Mouse (Mus musculus) G1E (cell line): ENCODE results near the gene Maea. TPM values are rescaled to one million over a fixed set of nuclear protein-coding genes. Genes with fewer than 3 reads are reported as not detected.
"Not testable (repeated sequence)": the region's sequence is repeated elsewhere in the genome, so short reads cannot be mapped to it uniquely, and the experiment has no call there.

Experiments
- ATAC-seq: 2 replicates; pipeline ENCODE4 v1.8.0; 2016; ENCODE audit warnings: mild to moderate bottlenecking; ENCODE audit not compliant: insufficient number of reproducible peaks, poor library complexity, low FRiP score, severe bottlenecking; ENCODE audit errors: extremely low read depth
- DNase-seq: peaks from one replicate; pipeline ENCODE4 v3.0.0; 2012; ENCODE audit warnings: low spot score
- H3K27me3 ChIP-seq: 2 replicates; pipeline ENCODE4 v1.6.1; 2012; ENCODE audit warnings: mild to moderate bottlenecking, low read length, inconsistent platforms; ENCODE audit not compliant: insufficient read depth
- H3K36me3 ChIP-seq: replicated peaks from 2 replicates; pipeline ENCODE3; 2012; ENCODE audit warnings: mild to moderate bottlenecking, inconsistent platforms
- H3K4me1 ChIP-seq: 2 replicates; pipeline ENCODE4 v1.6.1; 2012; ENCODE audit warnings: low read depth, low read length, inconsistent platforms, mixed read lengths; ENCODE audit not compliant: insufficient read depth
- H3K4me3 ChIP-seq: 2 replicates; pipeline ENCODE4 v1.5.1; 2012; ENCODE audit warnings: low read depth, mild to moderate bottlenecking, inconsistent platforms, low read length, moderate library complexity, mixed read lengths
- H3K9me3 ChIP-seq: replicated peaks from 2 replicates; pipeline ENCODE4 v1.6.1; 2012; ENCODE audit warnings: inconsistent platforms
- CTCF ChIP-seq: IDR thresholded peaks from 2 replicates; pipeline ENCODE4 v1.5.1; 2012; ENCODE audit warnings: low read depth, low read length, inconsistent platforms, mixed read lengths
- GATA1 ChIP-seq: IDR thresholded peaks from 2 replicates; pipeline ENCODE4 v1.6.1; 2012; ENCODE audit warnings: borderline replicate concordance, low read length, inconsistent platforms, mixed read lengths
- GATA2 ChIP-seq: IDR thresholded peaks from 2 replicates; pipeline ENCODE4 v1.6.1; 2012; ENCODE audit warnings: low read depth, low read length, inconsistent platforms, borderline replicate concordance
- POLR2AphosphoS5 ChIP-seq: IDR thresholded peaks from 2 replicates; pipeline ENCODE4 v1.6.1; 2012; ENCODE audit warnings: low read depth, low read length, inconsistent platforms; ENCODE audit not compliant: insufficient replicate concordance
- TAL1 ChIP-seq: conservative IDR thresholded peaks from 2 replicates; pipeline ENCODE4 v1.6.1; 2012; ENCODE audit warnings: low read depth, low read length, inconsistent platforms, mixed read lengths
- polyA plus RNA-seq: library from polyadenylated mRNA; stranded (reverse); fragments of >175 nt; gene quantifications from 2 replicates; pipeline ENCODE4 v1.2.3, GENCODE M21; 2012
- total RNA-seq, 2 experiments: library from RNA; stranded (forward) in 1 of 2; stranded (reverse) in 1 of 2; fragments of 200-1000 nt in 1 of 2; fragments of >200 nt in 1 of 2; fragmentation: Nextera tagmentation in 1 of 2; gene quantifications; 2 replicates each; pipeline ENCODE4 v1.2.3; 2014 to 2017

Gene Maea
- total and polyA plus RNA-seq, 3 experiments = 42.7 to 264 (median 73.0) TPM

DNA sequence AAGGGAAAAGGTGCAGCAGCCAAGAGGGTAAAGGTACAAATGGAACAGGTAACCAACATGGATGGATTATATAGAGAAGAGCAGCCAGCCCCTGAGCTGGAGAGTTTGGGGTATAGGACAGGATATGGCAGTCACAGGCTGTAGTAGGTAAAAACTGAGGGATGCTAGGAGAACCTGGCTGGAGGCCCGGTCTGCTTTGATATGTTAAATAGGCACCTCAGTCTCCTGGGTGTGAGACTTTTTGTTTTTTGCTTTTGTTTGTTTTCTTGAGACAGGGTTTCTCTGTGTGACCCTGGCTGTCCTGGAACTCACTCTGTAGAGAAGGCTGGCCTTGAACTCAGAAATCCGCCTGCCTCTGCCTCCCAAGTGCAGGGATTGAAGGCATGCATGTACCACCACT, 10.8 kb upstream of the Maea start:
- Histone ChIP-seq H3K36me3 (no peaks in the 10 kb centered on the region), H3K9me3 (no peaks in the 10 kb centered on the region), H3K4me1 (no peaks in the 10 kb centered on the region), H3K27me3 (peaks cover 36% of the 10 kb centered on the region), H3K4me3 (no peak overlapping the region)
- TF ChIP-seq CTCF = no peak
- no peak for TF ChIP-seq POLR2AphosphoS5
- TF ChIP-seq GATA2 = no peak
- no peak for TF ChIP-seq GATA1
- no peak for TF ChIP-seq TAL1
- ATAC-seq (no peak), DNase-seq (no peak)

DNA sequence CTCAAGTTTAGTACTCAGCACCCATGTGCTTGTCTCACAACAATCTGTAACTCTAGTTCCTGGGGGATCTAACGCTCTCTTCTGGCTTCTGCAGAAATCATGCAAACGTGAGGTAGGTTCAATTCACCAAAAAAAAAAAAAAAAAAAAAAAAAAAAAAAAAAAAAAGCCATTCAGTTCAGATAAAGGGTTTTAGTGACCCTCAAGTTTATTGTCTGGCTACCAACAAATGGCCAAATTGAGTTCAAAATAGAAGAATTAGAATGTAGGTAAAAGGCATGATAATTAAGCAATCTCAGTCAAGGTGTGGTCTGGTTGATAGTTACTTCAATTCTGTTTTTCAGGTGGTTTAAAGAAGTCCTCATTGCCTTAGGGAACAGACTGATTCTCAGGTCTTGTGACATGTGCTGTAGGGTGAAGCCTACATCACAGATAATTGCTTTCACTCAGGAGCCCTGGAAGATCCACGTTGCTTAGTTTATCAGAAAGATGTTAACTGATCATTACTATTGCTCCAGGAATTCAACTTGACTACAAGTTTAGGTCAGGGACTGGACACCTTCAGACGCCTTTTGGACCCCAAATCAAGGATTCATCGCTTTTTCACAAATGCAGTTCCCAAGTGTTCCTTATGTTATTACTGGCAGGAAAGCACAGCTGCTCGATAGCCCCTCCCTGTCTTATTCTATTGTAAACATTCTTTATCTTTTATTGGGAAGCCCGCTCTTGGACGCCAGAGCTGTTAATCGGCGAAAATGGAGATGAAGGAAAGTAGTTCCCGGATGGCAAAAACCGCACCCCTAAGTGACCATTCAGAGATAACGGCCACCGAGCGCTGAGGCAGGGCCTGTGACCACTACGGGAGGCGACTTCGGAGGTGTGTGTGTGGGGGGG, 682 bp upstream of the Maea start:
- no peaks in the 10 kb centered on the region for H3K27me3 ChIP-seq
- peaks cover 35% of the 10 kb centered on the region for H3K4me1 ChIP-seq
- DNase-seq = peak; percentile 18
- H3K36me3 ChIP-seq = peaks cover 29% of the 10 kb centered on the region
- ATAC-seq = no peak
- peak overlapping the region; percentile 93 for H3K4me3 ChIP-seq
- no peak for TF ChIP-seq GATA2
- TF ChIP-seq TAL1 = no peak
- TF ChIP-seq POLR2AphosphoS5 = no peak
- no peak for TF ChIP-seq CTCF
- no peak for TF ChIP-seq GATA1
- H3K9me3 ChIP-seq = peaks cover 14% of the 10 kb centered on the region

DNA sequence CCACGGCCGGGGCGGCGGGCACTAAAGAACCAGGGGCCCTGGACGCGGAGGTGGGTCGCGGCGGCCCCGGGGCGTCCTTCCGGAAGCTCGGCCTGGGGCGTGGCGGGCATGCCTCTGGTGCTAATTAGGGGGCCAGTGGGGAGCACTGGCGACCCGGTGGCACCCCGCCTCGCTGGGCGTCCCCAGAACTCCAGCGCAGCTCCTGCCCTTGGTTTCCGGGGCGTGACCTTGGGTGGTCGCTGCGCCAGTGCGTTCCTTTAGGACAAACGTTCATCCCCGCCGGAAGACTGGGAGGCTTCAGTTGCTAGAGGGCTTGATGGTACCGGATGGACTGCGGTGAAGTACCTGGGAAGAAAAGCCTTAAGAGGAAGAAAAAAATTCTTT, 660 bp downstream of the Maea start:
- peaks cover 14% of the 10 kb centered on the region for H3K9me3 ChIP-seq
- H3K27me3 ChIP-seq = no peaks in the 10 kb centered on the region
- H3K4me3 ChIP-seq = peak overlapping the region; percentile 93
- peak; percentile 56 for DNase-seq
- peaks cover 41% of the 10 kb centered on the region for H3K36me3 ChIP-seq
- TF ChIP-seq CTCF (no peak), POLR2AphosphoS5 (no peak), GATA1 (no peak), TAL1 (no peak), GATA2 (no peak)
- peaks cover 41% of the 10 kb centered on the region for H3K4me1 ChIP-seq
- peak; percentile 46 for ATAC-seq

DNA sequence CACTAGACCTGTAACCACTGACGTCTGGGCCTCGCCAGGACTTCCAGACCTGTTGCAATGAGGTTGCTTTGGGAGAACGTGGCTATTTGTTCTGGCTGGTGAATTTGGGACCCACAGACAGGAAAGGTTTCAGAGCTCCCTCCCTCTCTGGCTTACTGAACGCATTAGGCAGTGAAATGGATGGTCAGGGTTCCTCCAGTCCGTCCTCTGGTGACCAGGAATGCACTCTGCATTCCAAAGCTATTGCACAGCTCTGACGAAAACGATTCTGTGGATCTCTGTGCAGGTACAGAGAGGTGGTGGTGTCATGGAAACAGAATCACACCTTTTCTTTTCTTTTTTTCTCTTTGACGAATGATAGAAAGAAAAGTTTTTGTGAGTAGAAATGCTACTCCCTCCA, 1.9 kb downstream of the Maea start:
- peaks cover 51% of the 10 kb centered on the region for H3K36me3 ChIP-seq
- no peaks in the 10 kb centered on the region for H3K27me3 ChIP-seq
- H3K9me3 ChIP-seq = peaks cover 14% of the 10 kb centered on the region
- DNase-seq (no peak), ATAC-seq (no peak)
- H3K4me3 ChIP-seq = no peak overlapping the region; the same call in 1 of the 2 replicates
- H3K4me1 ChIP-seq = peaks cover 47% of the 10 kb centered on the region
- TF ChIP-seq GATA1 = no peak
- TF ChIP-seq POLR2AphosphoS5 = no peak
- TF ChIP-seq CTCF = no peak
- TF ChIP-seq GATA2 = no peak
- no peak for TF ChIP-seq TAL1

DNA sequence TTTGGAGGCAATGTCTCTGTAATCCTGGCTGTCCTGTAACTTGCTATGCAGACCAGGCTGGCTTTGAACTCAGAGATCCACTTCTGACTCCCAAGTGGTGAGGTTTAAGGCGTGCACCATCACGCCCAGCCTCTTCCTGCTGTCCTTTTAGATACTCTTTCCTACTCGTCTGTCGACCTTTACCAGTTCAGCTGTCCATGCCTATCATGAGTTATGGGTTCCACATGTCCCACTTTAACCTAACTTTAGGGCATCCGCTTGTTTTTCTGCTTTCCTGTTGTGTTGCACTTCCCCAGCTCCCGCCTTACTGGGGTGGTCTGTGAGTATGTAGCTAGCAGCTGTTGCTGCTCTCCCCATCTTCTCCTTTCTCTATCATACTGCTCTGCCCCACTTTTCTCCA, 5.9 kb downstream of the Maea start:
- ATAC-seq (no peak), DNase-seq (no peak)
- Histone ChIP-seq H3K9me3 (no peaks in the 10 kb centered on the region), H3K4me1 (peaks cover 63% of the 10 kb centered on the region), H3K4me3 (no peak overlapping the region), H3K36me3 (peaks cover 85% of the 10 kb centered on the region), H3K27me3 (no peaks in the 10 kb centered on the region)
- no peak for TF ChIP-seq POLR2AphosphoS5
- TF ChIP-seq TAL1 = no peak
- TF ChIP-seq GATA1 = no peak
- no peak for TF ChIP-seq GATA2
- TF ChIP-seq CTCF = no peak

DNA sequence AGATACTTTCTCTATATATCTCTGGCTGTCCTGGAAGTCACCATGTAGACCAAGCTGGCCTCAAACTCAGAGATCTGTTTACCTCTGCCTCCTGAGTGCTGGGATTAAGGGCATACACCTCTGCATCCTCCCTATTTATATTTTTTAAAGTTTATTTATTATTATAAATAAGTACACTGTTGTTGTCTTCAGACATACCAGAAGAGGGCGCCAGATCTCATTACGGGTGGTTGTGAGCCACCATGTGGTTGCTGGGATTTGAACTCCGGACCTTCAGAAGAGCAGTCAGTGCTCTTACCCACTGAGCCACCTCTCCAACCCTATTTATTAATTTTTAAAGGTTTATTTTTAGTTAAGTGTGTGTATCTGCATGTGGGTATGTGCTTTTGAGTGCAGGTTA, 6.9 kb downstream of the Maea start:
- Histone ChIP-seq H3K36me3 (peaks cover 84% of the 10 kb centered on the region), H3K4me1 (peaks cover 58% of the 10 kb centered on the region)
- H3K4me3 ChIP-seq, DNase-seq, H3K9me3 ChIP-seq, ATAC-seq, H3K27me3 ChIP-seq: not testable (repeated sequence)

DNA sequence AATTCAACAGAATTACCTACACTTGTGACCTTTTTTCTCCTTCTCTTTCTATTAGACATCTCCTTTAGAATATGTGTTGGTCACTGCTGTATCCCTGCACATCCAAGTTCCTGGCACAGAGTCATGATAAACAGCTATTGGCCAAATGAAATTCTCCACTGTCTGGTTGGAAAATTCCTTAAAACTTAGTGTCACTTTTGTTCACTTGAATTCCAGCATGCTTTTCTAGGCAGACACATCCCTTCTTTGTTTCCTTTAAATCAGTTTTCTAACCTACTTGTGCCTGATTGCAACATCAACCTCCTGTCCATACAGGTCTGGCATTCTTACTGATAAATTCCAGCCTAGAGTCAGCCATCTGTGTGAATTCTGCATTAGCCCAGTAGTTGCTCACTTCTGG, 7.5 kb downstream of the Maea start:
- Histone ChIP-seq H3K9me3 (no peaks in the 10 kb centered on the region), H3K36me3 (peaks cover 82% of the 10 kb centered on the region), H3K4me3 (no peak overlapping the region), H3K27me3 (no peaks in the 10 kb centered on the region), H3K4me1 (peaks cover 56% of the 10 kb centered on the region)
- no peak for TF ChIP-seq CTCF
- TF ChIP-seq TAL1 = no peak
- TF ChIP-seq GATA2 = no peak
- TF ChIP-seq POLR2AphosphoS5 = no peak
- no peak for TF ChIP-seq GATA1
- ATAC-seq = no peak
- no peak for DNase-seq
